In the genomic region with DNA sequence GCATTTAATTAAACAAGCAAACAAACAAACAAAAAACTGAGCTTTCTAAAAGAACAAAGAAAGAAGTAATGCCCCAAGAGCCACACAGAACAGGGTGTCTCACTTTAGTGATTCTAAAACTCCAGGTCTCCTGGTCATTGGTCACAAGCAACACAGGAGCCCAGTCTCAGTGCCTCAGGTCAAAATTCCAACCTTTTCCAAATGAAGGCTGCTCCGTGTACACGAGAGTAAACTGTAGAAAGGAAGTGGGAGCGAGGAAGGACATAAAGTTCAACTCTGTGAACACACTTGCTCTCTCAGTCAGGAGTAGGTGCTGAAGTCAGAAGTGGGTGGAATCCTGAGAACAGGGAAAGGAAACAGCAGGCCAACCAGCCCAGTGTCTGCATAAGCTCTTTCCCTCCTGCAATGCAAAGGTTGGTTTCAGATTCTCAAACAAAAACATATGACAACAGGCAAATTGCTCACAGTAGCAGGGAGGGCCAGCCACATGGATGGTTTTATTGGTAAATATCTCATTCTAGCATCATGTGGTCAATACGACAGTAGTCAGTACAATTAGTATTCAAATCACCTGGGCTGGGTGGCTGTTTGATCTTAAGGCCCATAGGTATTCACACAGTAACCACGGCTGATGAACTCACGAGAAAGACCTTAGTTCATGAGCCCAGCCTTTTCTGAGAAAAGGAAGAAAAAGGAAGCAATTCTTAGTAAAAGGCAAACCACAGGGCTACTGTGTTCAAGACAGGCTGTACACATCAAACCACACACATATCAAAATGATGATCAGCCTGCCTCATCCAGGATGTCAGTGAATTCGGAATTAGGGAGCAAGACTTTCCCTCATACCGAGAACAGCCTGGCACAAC, we compare ENCODE assay signal across 15 mouse cellular contexts.
DNase-seq lines count a peak whose midpoint lies in the region; ATAC-seq and TF ChIP-seq lines count a peak whose summit lies in the region.
"Had no signal": no experiment of that assay in that cellular context is flagged by ENCODE, and none has a peak within 500 bp of the region (broad histone marks: within the 10 kb centered on the region; RNA-seq: fewer than 3 reads in every experiment).

No protein-coding gene starts in this region.

- H3K4me3 ChIP-seq in embryonic facial prominence, embryonic 13.5 days = no peak overlapping the region
- H3K4me3 ChIP-seq in embryonic facial prominence, embryonic 10.5 days = no peak overlapping the region
- no peak overlapping the region for H3K4me3 ChIP-seq in thymus, adult 2 months (ENCODE audit: control insufficient read depth, insufficient read depth, low read length)
- no peak overlapping the region for H3K4me3 ChIP-seq in intestine, postnatal 0 days (ENCODE audit: low read depth, low read length)
- H3K4me3 ChIP-seq in small intestine, adult 2 months (ENCODE audit: low read depth, low read length) = no peak overlapping the region
- H3K4me3 ChIP-seq: erythroblast, embryonic 14.5 days; heart, embryonic 12.5 days; midbrain, embryonic 12.5 days; neural tube, embryonic 12.5 days had no signal

- TF ChIP-seq CTCF in thymus, adult 2 months (IDR thresholded peaks at IDR 0.05; ENCODE audit: borderline replicate concordance, control insufficient read depth, extremely low read depth, insufficient read depth, low read length, poor library complexity) = no peak
- TF ChIP-seq CTCF in intestine, postnatal 0 days (IDR thresholded peaks at IDR 0.05; ENCODE audit: low read depth) = no peak
- no peak for TF ChIP-seq CTCF in small intestine, adult 2 months (IDR thresholded peaks at IDR 0.05; ENCODE audit: extremely low read depth, insufficient read length, insufficient replicate concordance, low read depth, low read length)

- no peaks in the 10 kb centered on the region for H3K36me3 ChIP-seq in embryonic facial prominence, embryonic 13.5 days
- H3K36me3 ChIP-seq in embryonic facial prominence, embryonic 10.5 days (replicated peaks) = no peaks in the 10 kb centered on the region
- no peaks in the 10 kb centered on the region for H3K36me3 ChIP-seq in thymus, adult 2 months (ENCODE audit: control insufficient read depth, insufficient read depth, low read length)
- no peaks in the 10 kb centered on the region for H3K36me3 ChIP-seq in intestine, postnatal 0 days (ENCODE audit: control insufficient read depth, insufficient read depth)
- H3K36me3 ChIP-seq in small intestine, adult 2 months (ENCODE audit: control insufficient read depth, insufficient read depth, low read length) = no peaks in the 10 kb centered on the region
- H3K36me3 ChIP-seq: heart, embryonic 12.5 days; midbrain, embryonic 12.5 days; neural tube, embryonic 12.5 days had no signal

- H3K27me3 ChIP-seq in embryonic facial prominence, embryonic 13.5 days = no peaks in the 10 kb centered on the region
- H3K27me3 ChIP-seq in embryonic facial prominence, embryonic 10.5 days (replicated peaks; ENCODE audit: low read depth, poor library complexity, severe bottlenecking) = no peaks in the 10 kb centered on the region
- no peaks in the 10 kb centered on the region for H3K27me3 ChIP-seq in thymus, adult 2 months (ENCODE audit: control insufficient read depth, insufficient read depth, low read length)
- H3K27me3 ChIP-seq in intestine, postnatal 0 days (replicated peaks; ENCODE audit: control insufficient read depth, insufficient read depth, low read length) = no peaks in the 10 kb centered on the region
- H3K27me3 ChIP-seq in small intestine, adult 2 months (ENCODE audit: control insufficient read depth, insufficient read depth, low read length) = no peaks in the 10 kb centered on the region
- H3K27me3 ChIP-seq: heart, embryonic 12.5 days; midbrain, embryonic 12.5 days; neural tube, embryonic 12.5 days had no signal

- WGBS in embryonic facial prominence, embryonic 13.5 days = 49% methylated on average over 8 of the region's 8 CpGs
- WGBS in embryonic facial prominence, embryonic 10.5 days = 71% methylated on average over 8 of the region's 8 CpGs
- 11% methylated on average over 8 of the region's 8 CpGs for WGBS in thymus, adult 2 months
- WGBS in intestine, postnatal 0 days = 51% methylated on average over 8 of the region's 8 CpGs
- 41% methylated on average over 8 of the region's 8 CpGs for WGBS in small intestine, adult 2 months

- ATAC-seq in embryonic facial prominence, embryonic 13.5 days (ENCODE audit: insufficient number of reproducible peaks, insufficient read depth, low FRiP score, low TSS enrichment, low read depth) = no peak
- peak; percentile 28; the same call in 1 of the 2 replicates for ATAC-seq in intestine, postnatal 0 days

- H3K4me1 ChIP-seq in embryonic facial prominence, embryonic 13.5 days = peaks cover 18% of the 10 kb centered on the region
- peaks cover 5% of the 10 kb centered on the region for H3K4me1 ChIP-seq in embryonic facial prominence, embryonic 10.5 days
- 0 out of 2 replicates have a peak, but pooled peaks cover 9% of the 10 kb centered on the region for H3K4me1 ChIP-seq in thymus, adult 2 months (replicated peaks; ENCODE audit: control insufficient read depth, insufficient read depth, low read length)
- no peaks in the 10 kb centered on the region for H3K4me1 ChIP-seq in intestine, postnatal 0 days (replicated peaks; ENCODE audit: control insufficient read depth, insufficient read depth, low read length)
- no peaks in the 10 kb centered on the region; the same call in 1 of the 2 replicates for H3K4me1 ChIP-seq in small intestine, adult 2 months (ENCODE audit: control insufficient read depth, insufficient read depth, insufficient read length, low read length)
- H3K4me1 ChIP-seq: midbrain, embryonic 12.5 days; neural tube, embryonic 12.5 days had no signal

- DNase-seq in embryonic facial prominence, embryonic 10.5 days (ENCODE audit: low spot score) = no peak
- DNase-seq in thymus, adult 2 months = no peak
- DNase-seq in thymus, postnatal 25 days = no peak
- DNase-seq in liver = no peak
- no peak for DNase-seq in layer of hippocampus, adult 18-20 months (ENCODE audit: low spot score in 2 of 2)
- DNase-seq: adrenal gland, adult 8-10 months; lung, embryonic 14.5 days had no signal

- TF ChIP-seq POLR2A in thymus, adult 2 months (IDR thresholded peaks at IDR 0.05; ENCODE audit: control insufficient read depth, extremely low read depth, insufficient read depth, low read length, poor library complexity) = no peak
- no peak for TF ChIP-seq POLR2A in small intestine, adult 2 months (IDR thresholded peaks at IDR 0.05; ENCODE audit: low read depth, low read length)

- H3K4me2 ChIP-seq in embryonic facial prominence, embryonic 13.5 days = no peak overlapping the region
- H3K4me2 ChIP-seq in intestine, postnatal 0 days (replicated peaks; ENCODE audit: low read depth) = no peak overlapping the region
- H3K4me2 ChIP-seq: heart, embryonic 12.5 days; hindbrain, embryonic 14.5 days; lung, embryonic 14.5 days; midbrain, embryonic 12.5 days; neural tube, embryonic 12.5 days had no signal

- H3K9me3 ChIP-seq in embryonic facial prominence, embryonic 13.5 days = no peaks in the 10 kb centered on the region
- H3K9me3 ChIP-seq in embryonic facial prominence, embryonic 10.5 days = no peaks in the 10 kb centered on the region
- no peaks in the 10 kb centered on the region for H3K9me3 ChIP-seq in intestine, postnatal 0 days (ENCODE audit: control insufficient read depth)
- H3K9me3 ChIP-seq: heart, embryonic 12.5 days; midbrain, embryonic 12.5 days; neural tube, embryonic 12.5 days had no signal

- H3K27ac ChIP-seq in embryonic facial prominence, embryonic 13.5 days = peak overlapping the region; percentile 39; the same call in 1 of the 2 replicates
- H3K27ac ChIP-seq in embryonic facial prominence, embryonic 10.5 days (replicated peaks) = no peak overlapping the region; the same call in 1 of the 2 replicates
- peak overlapping the region; percentile 18; the same call in 1 of the 2 replicates for H3K27ac ChIP-seq in thymus, adult 2 months (ENCODE audit: control insufficient read depth, insufficient read depth, low read length)
- H3K27ac ChIP-seq in intestine, postnatal 0 days (ENCODE audit: low read depth, low read length) = no peak overlapping the region
- H3K27ac ChIP-seq in small intestine, adult 2 months (ENCODE audit: insufficient read depth, low read depth, low read length) = peak overlapping the region; percentile 50
- H3K27ac ChIP-seq: hindbrain, embryonic 14.5 days; midbrain, embryonic 12.5 days; neural tube, embryonic 12.5 days had no signal

- H3K9ac ChIP-seq in embryonic facial prominence, embryonic 13.5 days = no peak overlapping the region
- H3K9ac ChIP-seq in intestine, postnatal 0 days (ENCODE audit: low read depth, low read length) = no peak overlapping the region
- H3K9ac ChIP-seq: heart, embryonic 12.5 days; hindbrain, embryonic 14.5 days; lung, embryonic 14.5 days; midbrain, embryonic 12.5 days; neural tube, embryonic 12.5 days had no signal

Comparison
In these comparisons a context has a peak if more than half of its experiments do, and no peak if none do; other contexts are left out.
1. H3K27ac ChIP-seq: peak in embryonic facial prominence, embryonic 13.5 days (single experiment), thymus, adult 2 months (single experiment) and small intestine, adult 2 months (single experiment); none in embryonic facial prominence, embryonic 10.5 days (single experiment) and intestine, postnatal 0 days (single experiment).